Mouse (Mus musculus): ENCODE results near the gene Zfp963.

The Zfp963 gene

DNA sequence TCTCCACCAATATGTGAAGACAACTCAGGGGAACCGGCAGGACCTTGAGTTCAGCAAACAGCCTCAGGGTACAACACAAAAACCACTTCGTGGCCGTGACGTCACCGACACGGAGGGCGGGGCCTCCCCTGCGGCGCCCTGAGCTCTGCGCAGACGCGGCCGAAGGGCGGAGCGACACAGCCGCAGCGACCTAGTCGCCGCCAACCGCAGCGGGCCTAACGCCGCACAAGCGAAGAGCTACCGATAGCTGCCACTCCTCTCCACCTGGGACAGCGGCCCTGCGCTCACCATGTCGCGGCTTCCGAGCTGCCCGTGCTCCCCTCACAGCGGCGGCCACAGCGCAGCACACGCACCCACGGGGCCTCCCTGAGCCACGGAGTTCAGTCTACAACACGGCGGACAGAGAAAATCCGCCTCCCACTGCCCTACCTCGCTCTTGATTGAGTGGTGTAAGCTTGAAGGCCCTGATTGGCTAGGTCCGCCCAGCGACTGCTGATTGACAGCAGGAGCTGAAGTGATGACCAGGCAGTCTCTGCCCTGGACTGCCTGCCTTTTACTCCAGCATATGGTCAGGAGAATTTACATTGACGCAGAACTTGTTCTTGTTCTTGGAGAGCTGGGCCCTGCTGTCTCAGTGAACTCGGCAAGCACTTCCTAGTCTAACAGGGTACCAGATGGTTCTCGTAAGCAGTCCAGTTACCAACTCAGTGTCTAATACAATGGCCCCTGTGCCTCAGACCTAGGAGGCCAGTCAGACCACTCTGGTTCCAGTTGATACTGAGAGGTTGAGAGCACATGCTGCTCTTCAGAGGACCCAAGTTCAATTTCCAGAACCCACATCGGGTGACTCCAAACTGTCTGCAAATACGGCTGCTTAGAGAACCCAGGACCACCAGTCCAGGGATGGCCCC, at the start of gene Zfp963:
Gene Zfp963, minus strand, starts transcription at position 427 of the 911 bp plus-strand sequence.
- in situ Hi-C loops (cut with MboI, MseI), result no loop called here

DNA sequence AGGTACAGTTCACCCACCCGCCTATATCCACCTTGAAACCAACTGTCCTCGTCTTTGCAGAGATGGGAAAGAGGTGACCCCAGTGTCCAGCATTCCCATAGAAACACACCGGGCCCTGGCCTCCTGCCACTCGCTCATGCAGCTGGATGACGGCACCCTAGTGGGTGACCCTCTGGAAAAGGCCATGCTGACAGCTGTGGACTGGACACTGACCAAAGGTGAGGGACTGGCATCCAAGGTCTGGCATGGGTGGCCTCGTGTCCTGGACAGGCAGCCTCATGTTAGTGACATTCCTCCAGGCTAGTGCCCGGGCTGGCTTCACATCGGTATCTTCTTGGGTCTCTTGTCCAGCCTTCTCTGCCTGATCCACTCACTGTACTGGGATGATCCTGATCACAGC, 49.5 kb upstream of the Zfp963 start:
- in situ Hi-C loops (cut with MboI, MseI), result no loop called here

DNA sequence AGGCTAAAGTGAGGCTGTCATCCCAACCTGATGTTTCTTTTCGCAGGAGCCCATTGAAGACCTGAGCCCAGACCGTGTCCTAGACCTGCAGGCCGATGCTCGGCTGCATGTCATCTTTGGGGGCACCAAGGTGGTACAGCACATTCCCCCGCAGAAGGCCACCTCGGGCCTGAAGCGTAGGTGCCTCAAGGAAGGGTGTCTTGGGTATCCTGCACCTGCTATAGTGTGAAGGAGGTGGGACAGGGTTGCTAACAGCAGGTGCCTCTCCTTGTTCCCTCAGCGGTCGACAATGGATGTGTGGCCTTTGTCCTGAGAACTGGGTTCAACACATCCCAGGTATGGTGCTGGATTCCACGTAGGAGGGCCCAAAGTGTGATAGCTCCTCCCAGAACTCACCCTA, 47.9 kb upstream of the Zfp963 start:
- in situ Hi-C loops (cut with MboI, MseI), result no loop called here

DNA sequence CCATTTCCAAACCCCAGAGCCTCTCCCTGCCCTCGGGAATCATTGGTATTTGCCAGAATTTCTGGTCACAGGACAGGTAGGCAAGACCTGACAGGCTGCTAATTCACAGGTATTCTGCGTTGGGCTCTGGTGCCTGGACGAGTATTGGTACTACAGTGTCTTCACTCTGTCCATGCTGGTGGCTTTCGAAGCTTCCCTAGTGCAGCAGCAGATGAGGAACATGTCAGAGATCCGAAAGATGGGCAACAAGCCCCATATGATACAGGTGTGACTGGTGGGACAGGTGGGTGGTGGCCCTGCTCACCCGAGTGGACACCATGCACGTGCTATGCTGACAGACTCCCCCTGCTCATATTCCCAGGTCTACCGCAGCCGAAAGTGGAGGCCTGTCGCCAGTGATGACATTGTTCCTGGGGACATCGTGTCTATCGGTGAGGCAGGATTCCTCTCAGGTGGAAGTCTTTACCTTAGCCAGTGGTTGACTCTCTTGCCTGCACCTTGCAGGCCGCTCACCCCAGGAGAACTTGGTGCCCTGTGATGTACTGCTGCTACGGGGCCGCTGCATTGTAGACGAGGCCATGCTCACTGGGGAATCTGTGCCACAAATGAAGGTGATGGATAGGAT, 47.1 kb upstream of the Zfp963 start:
- in situ Hi-C loops (cut with MboI, MseI), result no loop called here

DNA sequence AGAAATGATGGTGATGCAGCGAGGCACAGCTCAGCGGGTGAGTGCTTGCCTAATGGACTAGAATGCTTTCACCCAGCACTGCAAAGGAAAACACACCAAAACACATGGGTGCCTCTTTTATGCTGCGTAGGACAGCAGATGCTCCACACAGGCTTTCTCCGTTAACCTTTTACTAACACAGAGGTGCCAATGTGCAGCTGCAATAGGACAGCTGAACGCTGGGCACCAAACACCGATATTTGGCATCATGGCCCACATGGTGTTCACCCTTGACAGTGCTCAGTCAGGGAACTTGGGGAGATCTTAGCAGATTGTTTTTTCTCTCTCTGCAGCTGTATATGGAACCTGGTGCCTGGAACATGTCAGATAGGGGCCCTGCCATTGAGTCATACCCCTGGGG, 45.1 kb upstream of the Zfp963 start:
- in situ Hi-C loops (cut with MboI, MseI), result no loop called here

DNA sequence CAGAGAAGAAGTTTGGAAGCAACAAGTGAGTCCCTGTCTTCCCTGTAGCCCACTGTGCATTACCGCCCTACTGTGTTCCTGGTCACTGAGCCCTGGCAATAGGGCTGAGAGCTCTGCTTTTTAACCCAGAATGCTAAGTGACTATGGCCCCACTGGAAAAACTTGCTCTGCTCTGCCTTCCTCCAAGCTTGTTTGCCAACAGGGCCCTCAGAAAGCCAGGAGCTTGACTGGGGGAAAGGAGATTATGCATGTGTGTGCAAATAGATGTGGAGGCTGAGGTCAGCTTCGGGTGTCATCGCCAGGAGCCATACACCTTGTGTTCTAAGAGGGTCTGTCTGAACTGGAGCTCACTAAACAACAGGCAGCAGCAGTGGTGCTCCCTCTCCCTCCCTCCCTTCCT, 44.3 kb upstream of the Zfp963 start:
- in situ Hi-C loops (cut with MboI, MseI), result no loop called here

DNA sequence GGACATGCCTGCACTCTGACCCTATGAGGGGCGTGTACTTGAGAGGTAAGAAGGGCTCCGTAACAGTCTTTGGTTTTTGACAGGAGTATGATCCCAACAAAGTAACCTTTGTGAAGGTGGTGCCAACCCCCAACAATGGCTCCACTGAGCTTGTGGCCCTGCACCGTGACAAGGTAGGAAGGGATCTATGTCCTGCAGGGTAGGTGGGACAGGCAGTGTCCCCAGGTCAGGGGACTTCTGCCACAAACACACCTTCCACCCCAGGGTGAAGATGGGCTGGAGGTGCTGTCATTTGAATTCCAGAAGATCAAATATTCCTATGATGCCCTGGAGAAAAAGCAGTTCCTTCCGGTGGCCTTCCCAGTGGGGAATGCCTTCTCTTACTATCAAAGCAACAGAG, 43.9 kb upstream of the Zfp963 start:
- in situ Hi-C loops (cut with MboI, MseI), result no loop called here

DNA sequence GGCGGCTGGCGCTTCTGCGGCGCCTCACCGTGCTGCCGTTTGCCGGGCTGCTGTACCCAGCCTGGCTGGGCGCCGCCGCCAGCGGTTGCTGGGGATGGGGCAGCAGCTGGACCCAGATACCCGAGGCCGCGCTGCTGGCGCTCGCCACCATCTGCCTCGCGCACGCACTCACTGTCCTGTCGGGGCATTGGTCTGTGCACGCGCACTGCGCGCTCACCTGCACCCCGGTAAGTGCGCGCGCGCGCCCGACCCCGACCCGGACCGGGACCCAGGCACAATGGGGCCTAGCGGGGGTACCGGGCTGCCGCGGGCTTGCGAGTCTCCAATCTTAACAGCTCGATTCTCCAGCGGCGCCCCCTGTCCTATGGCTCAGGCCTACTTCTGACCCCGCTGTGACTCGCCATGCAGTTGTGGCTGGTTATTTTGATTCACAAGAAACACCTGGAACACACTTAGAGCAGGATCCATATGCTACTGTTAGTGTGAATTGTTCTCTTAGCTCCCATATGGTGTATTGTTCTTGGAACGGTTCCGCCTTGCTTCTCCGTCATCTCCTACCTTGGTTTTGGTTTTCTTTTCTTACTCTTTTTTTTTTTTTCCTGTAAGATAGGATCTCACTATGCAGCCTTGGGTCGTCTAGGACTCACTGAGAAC, 41.8 kb upstream of the Zfp963 start:
- in situ Hi-C loops (cut with MboI, MseI), result no loop called here

DNA sequence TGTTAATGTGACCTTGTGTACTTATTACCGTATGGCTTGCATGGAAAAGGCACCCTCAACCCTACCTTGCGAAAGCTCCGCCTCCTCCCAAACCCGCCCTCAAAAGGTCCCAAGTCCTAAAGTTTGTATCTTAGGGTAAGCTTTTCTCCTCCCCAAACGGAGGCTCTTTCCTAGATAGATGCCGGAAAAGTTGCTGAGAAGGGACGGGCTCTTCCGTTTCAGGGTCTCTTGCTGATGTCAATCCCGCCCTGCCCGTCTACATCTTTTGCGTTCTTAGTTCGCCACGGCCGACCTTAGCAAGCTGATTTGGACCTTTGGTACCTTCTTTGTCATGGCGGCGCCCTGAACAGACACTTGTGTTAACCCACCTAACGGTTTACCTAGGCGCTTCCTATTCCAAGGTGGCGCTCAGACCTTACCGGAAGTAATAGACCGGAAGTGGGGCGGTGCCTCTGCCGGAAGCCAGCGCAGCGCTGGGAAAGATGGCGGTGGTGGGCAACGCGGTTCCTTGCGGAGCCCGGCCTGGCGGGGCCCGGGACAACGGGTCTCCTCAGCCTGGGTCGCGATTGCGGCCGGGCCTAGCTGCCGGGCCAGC, 41.1 kb upstream of the Zfp963 start, which contains the start of the genes Atp13a1 and Zfp866:
Gene Atp13a1, plus strand, starts transcription at position 391 of the 595 bp plus-strand sequence.
Gene Zfp866, minus strand, starts transcription at position 406 of the 595 bp plus-strand sequence.
- in situ Hi-C loops (cut with MboI, MseI), result no loop called here

DNA sequence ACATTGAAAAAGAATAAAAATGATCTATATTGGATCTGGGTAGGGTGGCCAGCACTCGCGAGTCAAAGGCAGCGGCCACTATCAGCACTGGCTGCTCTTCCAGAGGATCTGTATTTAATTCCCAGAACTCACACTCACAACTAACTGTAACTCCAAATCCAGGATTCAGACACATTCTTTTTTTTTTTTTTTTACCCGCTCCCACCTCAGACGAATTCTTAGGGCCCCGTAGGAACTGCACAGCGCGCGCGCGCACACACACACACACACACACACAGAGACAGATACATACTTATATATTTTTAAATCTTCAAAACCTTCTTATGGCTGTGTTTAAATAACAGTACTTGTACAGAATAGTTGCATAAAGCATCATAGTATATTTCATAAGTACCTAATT, 40.6 kb upstream of the Zfp963 start:
- in situ Hi-C loops (cut with MboI, MseI), result no loop called here

DNA sequence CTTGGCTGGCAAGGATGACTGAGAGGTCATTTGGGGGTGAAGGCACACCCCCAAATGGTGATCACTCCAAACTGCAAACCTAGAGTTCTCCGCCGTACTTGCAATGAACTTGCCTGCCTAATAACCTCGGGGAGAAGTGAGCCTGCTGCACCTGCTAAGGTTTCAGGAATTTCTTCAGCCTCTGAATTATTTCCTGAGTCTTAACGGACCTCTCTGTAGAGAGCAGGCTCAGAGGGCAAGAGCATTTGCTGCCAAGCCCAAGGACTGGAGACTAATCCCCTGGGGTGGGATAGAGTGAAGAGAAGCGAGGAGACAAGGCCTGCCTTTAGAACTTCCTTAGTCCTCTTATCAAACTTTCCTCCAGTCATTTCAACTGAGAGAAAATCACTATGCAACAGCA, 40.0 kb upstream of the Zfp963 start:
- in situ Hi-C loops (cut with MboI, MseI), result no loop called here

DNA sequence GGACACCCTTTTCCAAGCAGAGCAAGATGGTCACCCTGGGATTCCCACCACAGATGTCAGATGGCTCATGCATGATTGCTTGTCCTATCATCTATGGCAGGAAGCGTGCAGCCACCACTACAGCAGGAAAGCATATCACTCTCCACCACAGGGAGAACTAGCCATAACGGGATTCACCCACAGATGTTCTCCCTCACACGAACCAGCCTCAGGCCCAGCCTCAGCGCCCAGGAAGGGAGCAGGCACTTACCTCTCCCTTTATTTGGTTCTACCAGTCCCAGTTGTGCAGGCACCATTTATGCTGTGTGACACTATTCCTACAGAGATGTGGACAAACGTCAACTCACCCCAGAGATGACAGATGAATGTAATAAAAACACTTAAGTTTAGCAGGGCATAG, 39.3 kb upstream of the Zfp963 start:
- in situ Hi-C loops (cut with MboI, MseI), result no loop called here

DNA sequence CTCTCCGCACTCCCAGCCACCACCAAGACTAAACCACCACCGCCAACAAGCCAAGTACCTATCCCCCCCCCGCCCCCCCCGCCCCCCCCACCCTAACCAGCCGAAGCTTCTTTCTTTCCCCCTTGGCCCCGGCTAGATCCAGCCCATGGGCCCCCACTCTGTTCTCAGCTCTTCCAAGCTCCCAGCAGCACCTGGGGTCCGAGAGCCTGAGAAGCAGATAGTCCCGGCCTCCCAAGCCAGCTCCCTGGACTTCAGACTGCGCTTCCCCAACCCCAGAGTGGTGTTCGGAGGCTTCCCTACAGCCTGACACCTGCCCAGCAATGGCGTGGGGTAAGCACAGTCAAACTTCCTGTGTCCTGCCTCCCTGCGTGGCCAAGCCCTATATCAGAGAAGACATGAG, 27.3 kb upstream of the Zfp963 start:
- in situ Hi-C loops (cut with MboI, MseI), result no loop called here

DNA sequence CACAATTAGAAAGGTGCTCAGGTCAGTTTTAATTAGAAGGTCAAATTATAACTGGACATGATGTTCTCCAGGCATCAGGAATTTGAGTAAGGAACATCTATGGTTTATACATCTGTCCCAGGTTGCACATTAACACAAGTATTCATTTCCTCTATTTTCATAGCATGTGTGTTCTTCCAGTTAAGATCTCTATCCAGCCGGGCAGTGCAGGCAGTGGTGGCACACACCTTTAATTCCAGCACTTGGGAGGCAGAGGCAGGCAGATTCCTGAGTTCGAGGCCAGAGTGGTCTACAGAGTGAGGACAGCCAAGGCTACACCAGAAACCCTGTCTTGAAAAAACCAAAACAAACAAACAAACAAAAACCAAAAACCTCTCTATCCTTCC, 25.4 kb upstream of the Zfp963 start:
- in situ Hi-C loops (cut with MboI, MseI), result no loop called here

DNA sequence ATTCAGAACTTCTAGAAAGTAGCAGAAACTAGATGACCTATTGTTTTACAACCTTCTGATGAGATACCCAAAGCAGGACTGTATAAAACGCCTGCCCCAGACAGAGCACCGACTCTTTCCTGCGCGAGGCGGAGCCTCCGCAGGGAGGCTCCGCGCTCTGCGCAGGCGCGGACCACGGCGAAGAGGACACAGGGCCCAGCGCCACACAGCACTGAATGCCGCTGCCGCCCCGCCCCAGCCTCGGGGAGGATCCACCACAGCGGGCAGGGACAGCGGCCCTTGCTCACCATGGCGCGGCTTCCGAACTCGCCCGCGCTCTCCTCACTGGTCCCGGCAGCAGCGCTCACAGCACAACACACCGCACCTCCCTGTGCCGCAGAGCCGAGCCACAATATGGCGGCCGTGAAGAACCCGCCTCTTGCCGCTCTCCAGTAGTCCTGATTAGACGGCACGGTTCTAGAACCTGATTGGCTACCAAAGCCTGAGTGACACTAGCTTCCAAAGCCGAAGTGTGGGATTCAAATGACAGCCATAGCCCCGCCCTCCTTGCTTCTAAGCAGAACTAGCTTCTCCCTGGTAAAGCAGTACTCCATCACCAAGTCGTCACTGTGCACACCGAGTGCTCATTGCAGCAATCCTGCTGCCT, 24.9 kb upstream of the Zfp963 start, which contains the start of gene Gm20422:
Gene Gm20422, minus strand, starts transcription at position 384 of the 646 bp plus-strand sequence.
- in situ Hi-C loops (cut with MboI, MseI), result no loop called here

DNA sequence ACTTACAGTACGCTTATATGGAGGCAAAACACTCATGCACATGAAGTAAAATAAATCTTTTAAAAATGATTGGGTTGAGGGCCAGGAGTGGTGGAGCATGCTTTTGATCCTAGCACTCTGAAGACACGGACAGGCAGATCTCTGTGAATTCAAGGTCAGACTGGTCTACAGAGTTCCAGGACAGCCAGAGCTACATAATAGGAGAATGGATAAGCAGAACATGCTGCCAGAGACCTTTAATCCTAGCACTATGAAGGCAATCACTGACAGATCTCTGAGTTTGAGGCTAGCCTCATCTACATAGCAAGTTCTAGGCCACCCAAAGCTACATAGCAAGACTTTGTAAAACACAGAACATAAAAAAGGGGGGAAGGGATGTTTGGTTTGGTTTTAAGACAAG, 22.3 kb upstream of the Zfp963 start:
- in situ Hi-C loops (cut with MboI, MseI), result no loop called here

DNA sequence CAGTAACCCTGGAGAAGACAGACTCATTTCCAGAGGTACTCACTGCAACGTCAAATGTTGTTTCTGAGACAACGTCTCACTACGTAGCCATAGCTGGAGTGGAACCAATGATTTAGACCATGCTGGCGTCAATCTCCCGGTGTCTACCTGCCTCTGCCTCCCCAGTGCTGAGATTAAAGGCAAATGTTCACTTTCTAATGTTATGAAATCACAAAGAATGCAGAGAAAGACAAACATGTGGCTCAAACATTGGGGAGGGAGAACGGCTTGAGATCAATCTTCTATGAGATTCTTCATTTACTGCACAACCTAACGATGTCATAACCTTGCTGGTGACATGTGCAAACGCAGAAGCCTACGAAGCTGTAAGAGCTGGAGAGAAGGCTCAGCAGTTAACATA, 21.5 kb upstream of the Zfp963 start:
- in situ Hi-C loops (cut with MboI, MseI), result no loop called here

DNA sequence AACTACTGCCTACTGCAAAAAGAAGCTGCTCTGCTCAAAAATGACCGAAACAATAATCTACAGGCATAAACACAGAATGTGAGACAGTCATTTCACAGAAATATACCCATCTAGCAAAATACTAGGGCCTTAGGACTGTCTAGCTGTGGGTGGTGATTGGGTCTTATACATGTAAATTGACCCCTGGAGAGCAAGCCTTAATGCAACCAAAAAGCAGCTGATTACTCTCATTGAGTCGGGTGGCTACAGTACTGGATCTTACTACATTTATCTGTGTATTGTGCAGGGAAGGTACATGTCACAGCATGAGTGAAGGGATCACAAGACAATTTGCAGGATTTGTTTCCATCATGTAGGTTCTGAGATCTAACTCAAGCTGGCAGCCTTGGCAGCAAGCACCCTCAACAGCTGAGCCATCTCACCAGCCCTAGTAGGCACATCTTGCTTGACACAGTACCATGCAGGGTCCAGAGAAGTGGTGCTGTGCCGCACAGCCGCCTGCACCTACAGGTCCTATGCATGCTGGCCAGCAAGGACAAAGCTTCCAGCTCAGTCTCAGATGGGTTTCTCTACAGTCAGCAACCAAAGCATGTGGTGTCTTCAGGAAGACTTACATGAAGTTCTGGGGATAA, 12.2 kb upstream of the Zfp963 start:
- in situ Hi-C loops (cut with MboI, MseI), result no loop called here

DNA sequence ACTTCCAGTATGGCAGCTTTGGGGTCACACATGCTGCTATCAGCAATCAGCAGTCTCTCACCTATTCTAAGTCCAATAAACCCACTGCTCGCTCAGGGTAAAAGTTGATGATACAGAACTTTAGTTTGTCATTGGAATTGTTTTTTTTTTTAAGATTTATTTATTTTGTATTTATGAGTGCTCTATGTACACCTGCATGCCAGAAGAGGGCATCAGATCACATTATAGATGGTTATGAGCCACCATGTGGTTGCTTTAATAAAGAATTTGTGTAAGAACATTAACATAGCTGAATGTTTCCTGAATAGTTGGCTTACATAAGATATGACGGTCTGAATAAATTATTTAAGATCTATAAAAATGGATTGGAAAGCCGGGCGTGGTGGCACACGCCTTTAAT, 8.5 kb upstream of the Zfp963 start:
- in situ Hi-C loops (cut with MboI, MseI), result no loop called here

DNA sequence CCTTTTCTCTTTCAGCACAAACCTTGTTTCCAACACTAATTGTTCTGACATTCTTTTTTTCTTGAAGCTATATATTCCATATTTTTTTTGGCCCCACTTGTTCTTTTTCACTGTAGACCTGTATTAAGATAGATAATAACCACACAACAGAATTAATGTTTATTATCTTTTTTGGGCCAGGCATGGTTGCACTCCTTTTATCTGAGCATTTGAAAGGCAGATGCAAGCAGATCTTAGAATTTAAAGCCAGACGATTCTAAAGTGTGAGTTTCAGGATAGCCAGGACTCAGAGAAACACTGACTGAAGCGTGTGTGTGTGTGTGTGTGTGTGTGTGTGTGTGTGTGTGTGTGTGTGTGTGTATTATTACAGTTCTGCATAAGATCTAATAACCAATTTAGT, 2.7 kb upstream of the Zfp963 start:
- in situ Hi-C loops (cut with MboI, MseI), result no loop called here

DNA sequence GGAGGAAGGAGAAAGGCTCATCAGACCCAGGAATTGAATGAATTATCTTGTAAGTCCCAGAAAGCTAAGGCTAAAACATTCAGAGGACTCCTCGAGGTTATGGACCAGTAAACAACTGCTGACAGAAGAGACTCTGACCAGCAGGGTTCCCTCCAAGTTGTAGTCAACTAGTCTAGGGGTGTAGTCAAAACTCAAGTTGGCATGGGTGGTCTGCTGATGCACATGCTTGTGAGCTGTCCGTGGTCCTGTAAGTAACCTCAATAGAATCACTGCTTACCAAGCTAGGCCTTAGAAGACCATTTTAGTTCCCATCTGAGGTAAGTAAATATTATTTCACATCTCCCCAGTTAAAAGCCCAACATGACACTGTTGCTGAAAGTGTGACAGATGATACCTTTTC, 8.5 kb downstream of the Zfp963 start:
- in situ Hi-C loops (cut with MboI, MseI), result no loop called here

All from T-helper 2 cell (primary cell).